Comparison of ENCODE assay signal across 8 mouse cellular contexts in genomic region chr11:84066927-84067645, GRCm38 (mm10). TPM values are rescaled to one million over a fixed set of nuclear protein-coding genes. Genes with fewer than 3 reads are reported as not detected.
DNase-seq lines count a peak whose midpoint lies in the region; ATAC-seq and TF ChIP-seq lines count a peak whose summit lies in the region.

No protein-coding gene starts in this region.

- intact Hi-C loops in left cerebral cortex, postnatal 25 days (cut with DNase I) = loop anchor here (5.0 kb wide), 1 partner anchor 60 kb away; the partner anchor contains the start of genes Acaca and Tada2a

- ATAC-seq in forebrain, embryonic 13.5 days = no peak
- no peak for ATAC-seq in hindbrain, postnatal 0 days
- no peak for ATAC-seq in midbrain, postnatal 0 days (ENCODE audit: low FRiP score)

- H3K4me1 ChIP-seq in thymus, adult 2 months (replicated peaks; ENCODE audit: control insufficient read depth, insufficient read depth, low read length) = peaks cover 4% of the 10 kb centered on the region
- peaks cover 30% of the 10 kb centered on the region for H3K4me1 ChIP-seq in forebrain, embryonic 13.5 days
- peaks cover 11% of the 10 kb centered on the region; the same call in 1 of the 2 replicates for H3K4me1 ChIP-seq in hindbrain, postnatal 0 days (ENCODE audit: insufficient read depth, low read length)
- no peaks in the 10 kb centered on the region for H3K4me1 ChIP-seq in midbrain, postnatal 0 days (ENCODE audit: insufficient read depth, low read length)

- peak overlapping the region; percentile 82 for H3K4me2 ChIP-seq in forebrain, embryonic 13.5 days
- peak overlapping the region; percentile 92 for H3K4me2 ChIP-seq in hindbrain, postnatal 0 days (ENCODE audit: low read depth, low read length)
- peak overlapping the region; percentile 94 for H3K4me2 ChIP-seq in midbrain, postnatal 0 days (ENCODE audit: low read depth, low read length, poor library complexity, severe bottlenecking)

- TF ChIP-seq POLR2A in thymus, adult 2 months (IDR thresholded peaks at IDR 0.05; ENCODE audit: control insufficient read depth, extremely low read depth, insufficient read depth, low read length, poor library complexity) = no peak

- DNase-seq in thymus, postnatal 25 days = peak; percentile 6
- DNase-seq in thymus, adult 2 months = no peak
- peak; percentile 97 for DNase-seq in brain, adult 2 months (ENCODE audit: low read depth, low spot score)
- DNase-seq in hindbrain, postnatal 0 days (ENCODE audit: low spot score) = peak; percentile 34
- DNase-seq in left cerebral cortex, postnatal 25 days (ENCODE audit: low spot score in 2 of 2) = peak; percentile 71 to 92
- DNase-seq in midbrain, postnatal 0 days (ENCODE audit: low spot score) = no peak
- DNase-seq in spleen, postnatal 10 days (ENCODE audit: low spot score in 2 of 2) = no peak

- H3K27ac ChIP-seq in thymus, adult 2 months (ENCODE audit: control insufficient read depth, insufficient read depth, low read length) = no peak overlapping the region
- no peak overlapping the region; the same call in none of the 2 replicates for H3K27ac ChIP-seq in forebrain, embryonic 13.5 days
- no peak overlapping the region for H3K27ac ChIP-seq in hindbrain, postnatal 0 days
- no peak overlapping the region for H3K27ac ChIP-seq in midbrain, postnatal 0 days (ENCODE audit: low read depth, low read length)

- TF ChIP-seq CTCF in thymus, adult 2 months (IDR thresholded peaks at IDR 0.05; ENCODE audit: borderline replicate concordance, control insufficient read depth, extremely low read depth, insufficient read depth, low read length, poor library complexity) = no peak
- TF ChIP-seq CTCF in hindbrain, postnatal 0 days (IDR thresholded peaks at IDR 0.05; ENCODE audit: low read depth) = no peak
- no peak for TF ChIP-seq CTCF in midbrain, postnatal 0 days (IDR thresholded peaks at IDR 0.05)

- H3K27me3 ChIP-seq in thymus, adult 2 months (ENCODE audit: control insufficient read depth, insufficient read depth, low read length) = peaks cover 11% of the 10 kb centered on the region; the same call in 1 of the 2 replicates
- peaks cover 28% of the 10 kb centered on the region for H3K27me3 ChIP-seq in forebrain, embryonic 13.5 days
- no peaks in the 10 kb centered on the region for H3K27me3 ChIP-seq in hindbrain, postnatal 0 days (ENCODE audit: insufficient read depth, low read length)
- H3K27me3 ChIP-seq in midbrain, postnatal 0 days (ENCODE audit: insufficient read depth, low read length) = peaks cover 8% of the 10 kb centered on the region; the same call in 1 of the 2 replicates

- H3K9ac ChIP-seq in forebrain, embryonic 13.5 days = peak overlapping the region; percentile 5; the same call in 1 of the 2 replicates
- H3K9ac ChIP-seq in hindbrain, postnatal 0 days (replicated peaks; ENCODE audit: low read length) = no peak overlapping the region
- H3K9ac ChIP-seq in midbrain, postnatal 0 days (replicated peaks; ENCODE audit: low read length, poor library complexity, severe bottlenecking) = no peak overlapping the region

- no peaks in the 10 kb centered on the region for H3K36me3 ChIP-seq in thymus, adult 2 months (ENCODE audit: control insufficient read depth, insufficient read depth, low read length)
- H3K36me3 ChIP-seq in forebrain, embryonic 13.5 days (ENCODE audit: poor library complexity, severe bottlenecking) = no peaks in the 10 kb centered on the region
- H3K36me3 ChIP-seq in hindbrain, postnatal 0 days (ENCODE audit: insufficient read depth, low read length) = no peaks in the 10 kb centered on the region
- H3K36me3 ChIP-seq in midbrain, postnatal 0 days (ENCODE audit: insufficient read depth, low read length) = no peaks in the 10 kb centered on the region

- no peaks in the 10 kb centered on the region for H3K9me3 ChIP-seq in forebrain, embryonic 13.5 days (replicated peaks)
- no peaks in the 10 kb centered on the region for H3K9me3 ChIP-seq in hindbrain, postnatal 0 days (ENCODE audit: low read length)
- no peaks in the 10 kb centered on the region for H3K9me3 ChIP-seq in midbrain, postnatal 0 days (ENCODE audit: low read length)

- WGBS in thymus, adult 2 months = 14% methylated on average over 18 of the region's 18 CpGs
- WGBS in forebrain, embryonic 13.5 days = 5% methylated on average over 18 of the region's 18 CpGs
- WGBS in hindbrain, postnatal 0 days = 4% methylated on average over 18 of the region's 18 CpGs
- WGBS in midbrain, postnatal 0 days = 7% methylated on average over 18 of the region's 18 CpGs

- H3K4me3 ChIP-seq in thymus, adult 2 months (ENCODE audit: control insufficient read depth, insufficient read depth, low read length) = no peak overlapping the region
- peak overlapping the region; percentile 57 for H3K4me3 ChIP-seq in forebrain, embryonic 13.5 days
- peak overlapping the region; percentile 71 for H3K4me3 ChIP-seq in hindbrain, postnatal 0 days (ENCODE audit: low read length)
- peak overlapping the region; percentile 65 for H3K4me3 ChIP-seq in midbrain, postnatal 0 days (ENCODE audit: low read depth, low read length)

RNA-seq across cellular contexts. Expression of gene Dusp14, which starts 2.0 kb away (rescaled TPM):
- 8.3 and 12.4 TPM in 2 replicates for polyA plus RNA-seq in thymus, adult 2 months (2012; rRNA removed)
- polyA plus RNA-seq in forebrain, embryonic 13.5 days (2015; fragmentation: Nextera tagmentation; extraction: Ambion mirVana) = 27.6 and 33.8 TPM in 2 replicates
- total RNA-seq in hindbrain, postnatal 0 days (2014; rRNA removed) = 8.8 and 16.1 TPM in 2 replicates
- 12.6 and 15.4 TPM in 2 replicates for polyA plus RNA-seq in hindbrain, postnatal 0 days (2015; fragmentation: Nextera tagmentation; extraction: Ambion mirVana)
- 10 to 100 TPM; 72.7 to 80.8 TPM for total RNA-seq in left cerebral cortex, postnatal 25 days (2021)
- total RNA-seq in midbrain, postnatal 0 days (2014; rRNA removed) = 9.1 and 18.1 TPM in 2 replicates
- polyA plus RNA-seq in midbrain, postnatal 0 days (2015; fragmentation: Nextera tagmentation; extraction: Ambion mirVana) = 8.8 and 8.9 TPM in 2 replicates

Comparison
In these comparisons a context has a peak if more than half of its experiments do, and no peak if none do; other contexts are left out.
1. DNase-seq: peak in thymus, postnatal 25 days (single experiment), brain, adult 2 months (single experiment), hindbrain, postnatal 0 days (single experiment) and left cerebral cortex, postnatal 25 days (2 of 2); none in thymus, adult 2 months (single experiment), midbrain, postnatal 0 days (single experiment) and spleen, postnatal 10 days (0 of 2).
2. Peak in every context shown above with its lines, with median percentiles within 50 percentile points of each other: H3K4me2 ChIP-seq.